8 mouse cellular contexts compared by ENCODE assay signal in genomic region chr11:31170052-31170646, GRCm38 (mm10). TPM values are rescaled to one million over a fixed set of nuclear protein-coding genes. Genes with fewer than 3 reads are reported as not detected.
DNase-seq lines count a peak whose midpoint lies in the region; ATAC-seq and TF ChIP-seq lines count a peak whose summit lies in the region.

No protein-coding gene starts in this region.

- no peaks in the 10 kb centered on the region for H3K27me3 ChIP-seq in MEL (ENCODE audit: control insufficient read depth in 1 of 2, insufficient read depth in 2 of 2, low read length in 2 of 2)
- H3K27me3 ChIP-seq in forebrain, postnatal 0 days (ENCODE audit: insufficient read depth, low read length): no peaks in the 10 kb centered on the region
- no peaks in the 10 kb centered on the region for H3K27me3 ChIP-seq in intestine, postnatal 0 days (replicated peaks; ENCODE audit: control insufficient read depth, insufficient read depth, low read length)
- no peaks in the 10 kb centered on the region for H3K27me3 ChIP-seq in midbrain, embryonic 16.5 days (ENCODE audit: control insufficient read depth, insufficient read depth, low read depth, low read length)

- H3K9ac ChIP-seq in MEL (ENCODE audit: control insufficient read depth, low read depth, low read length, poor library complexity, severe bottlenecking): no peak overlapping the region
- H3K9ac ChIP-seq in forebrain, postnatal 0 days: peak overlapping the region; percentile 43; the same call in 1 of the 2 replicates
- no peak overlapping the region for H3K9ac ChIP-seq in intestine, postnatal 0 days (ENCODE audit: low read depth, low read length)
- H3K9ac ChIP-seq in midbrain, embryonic 16.5 days (ENCODE audit: low read depth, low read length): peak overlapping the region; percentile 50; the same call in 1 of the 2 replicates

- H3K4me3 ChIP-seq in MEL (ENCODE audit: control insufficient read depth in 1 of 2, insufficient read depth in 1 of 2, low read depth in 2 of 2, low read length in 2 of 2): no peak overlapping the region
- peak overlapping the region; percentile 35 for H3K4me3 ChIP-seq in forebrain, postnatal 0 days (ENCODE audit: low read depth, low read length)
- H3K4me3 ChIP-seq in intestine, postnatal 0 days (ENCODE audit: low read depth, low read length): no peak overlapping the region
- H3K4me3 ChIP-seq in midbrain, embryonic 16.5 days (ENCODE audit: low read depth, low read length): peak overlapping the region; percentile 48

- peak overlapping the region; percentile 54 for H3K4me2 ChIP-seq in forebrain, postnatal 0 days (ENCODE audit: low read depth)
- peak overlapping the region; percentile 66 for H3K4me2 ChIP-seq in intestine, postnatal 0 days (replicated peaks; ENCODE audit: low read depth)
- peak overlapping the region; percentile 55 for H3K4me2 ChIP-seq in midbrain, embryonic 16.5 days (ENCODE audit: low read length)

- TF ChIP-seq POLR2A in MEL (IDR thresholded peaks at IDR 0.05; ENCODE audit: control insufficient read depth in 1 of 2, insufficient read depth in 1 of 2, low read depth in 1 of 2, low read length in 2 of 2, poor library complexity in 1 of 2): no peak

- TF ChIP-seq EP300 in MEL (IDR thresholded peaks at IDR 0.05; ENCODE audit: low read depth in 1 of 2, low read length in 2 of 2): peak in 1 of 2 experiments; percentile 62; a peak in 2 of 4 replicates

- WGBS in forebrain, postnatal 0 days: 12% methylated on average over 4 of the region's 4 CpGs
- WGBS in intestine, postnatal 0 days: 1% methylated on average over 4 of the region's 4 CpGs
- WGBS in midbrain, embryonic 16.5 days: 20% methylated on average over 4 of the region's 4 CpGs

- TF ChIP-seq RAD21 in MEL (IDR thresholded peaks at IDR 0.05; ENCODE audit: low read depth, low read length): no peak

- no peak overlapping the region for H3K27ac ChIP-seq in MEL (ENCODE audit: control insufficient read depth, low read depth, low read length)
- no peak overlapping the region for H3K27ac ChIP-seq in forebrain, postnatal 0 days (ENCODE audit: low read depth, low read length)
- no peak overlapping the region for H3K27ac ChIP-seq in intestine, postnatal 0 days (ENCODE audit: low read depth, low read length)
- H3K27ac ChIP-seq in midbrain, embryonic 16.5 days (ENCODE audit: low read length): peak overlapping the region; percentile 2; the same call in 1 of the 2 replicates

- no peaks in the 10 kb centered on the region for H3K9me3 ChIP-seq in MEL (replicated peaks; ENCODE audit: insufficient read depth, low read length)
- H3K9me3 ChIP-seq in forebrain, postnatal 0 days (ENCODE audit: low read length): no peaks in the 10 kb centered on the region
- no peaks in the 10 kb centered on the region for H3K9me3 ChIP-seq in intestine, postnatal 0 days (ENCODE audit: control insufficient read depth)
- no peaks in the 10 kb centered on the region for H3K9me3 ChIP-seq in midbrain, embryonic 16.5 days (replicated peaks; ENCODE audit: control insufficient read depth, low read length, poor library complexity, severe bottlenecking)

- peaks cover 0 to 2% of the 10 kb centered on the region in 2 experiments; a peak in 2 of 4 replicates for H3K4me1 ChIP-seq in MEL (ENCODE audit: control insufficient read depth in 1 of 2, insufficient read depth in 2 of 2, low read length in 2 of 2)
- H3K4me1 ChIP-seq in forebrain, postnatal 0 days (ENCODE audit: insufficient read depth): no peaks in the 10 kb centered on the region
- no peaks in the 10 kb centered on the region for H3K4me1 ChIP-seq in intestine, postnatal 0 days (replicated peaks; ENCODE audit: control insufficient read depth, insufficient read depth, low read length)
- H3K4me1 ChIP-seq in midbrain, embryonic 16.5 days (ENCODE audit: control insufficient read depth, insufficient read depth, low read length): no peaks in the 10 kb centered on the region

- H3K79me2 ChIP-seq in MEL (ENCODE audit: control insufficient read depth, insufficient read depth, low read length, poor library complexity): no peaks in the 10 kb centered on the region

- ATAC-seq in forebrain, postnatal 0 days: peak; percentile 47; the same call in 1 of the 2 replicates
- ATAC-seq in intestine, postnatal 0 days: peak; percentile 91
- ATAC-seq in midbrain, embryonic 16.5 days: peak; percentile 87

- no peaks in the 10 kb centered on the region for H3K36me3 ChIP-seq in MEL (ENCODE audit: control insufficient read depth in 1 of 2, insufficient read depth in 2 of 2, low read length in 2 of 2)
- H3K36me3 ChIP-seq in forebrain, postnatal 0 days (ENCODE audit: insufficient read depth): no peaks in the 10 kb centered on the region
- H3K36me3 ChIP-seq in intestine, postnatal 0 days (ENCODE audit: control insufficient read depth, insufficient read depth): no peaks in the 10 kb centered on the region
- H3K36me3 ChIP-seq in midbrain, embryonic 16.5 days (ENCODE audit: control insufficient read depth, insufficient read depth, low read length): no peaks in the 10 kb centered on the region

- no peak for TF ChIP-seq CTCF in MEL (IDR thresholded peaks at IDR 0.05 in 2 of 3, conservative IDR thresholded peaks at IDR 0.05 in 1 of 3; ENCODE audit: control insufficient read depth in 1 of 3, insufficient read depth in 1 of 3, low read depth in 2 of 3, low read length in 3 of 3, poor library complexity in 1 of 3, severe bottlenecking in 1 of 3)
- TF ChIP-seq CTCF in forebrain, postnatal 0 days (IDR thresholded peaks at IDR 0.05; ENCODE audit: low read depth): no peak
- no peak for TF ChIP-seq CTCF in intestine, postnatal 0 days (IDR thresholded peaks at IDR 0.05; ENCODE audit: low read depth)

- DNase-seq in MEL (ENCODE audit: low read depth, low spot score): peak; percentile 88
- DNase-seq in adrenal gland, postnatal 36 days: peak; percentile 72 to 76
- DNase-seq in forebrain, postnatal 0 days: peak; percentile 20
- no peak for DNase-seq in layer of hippocampus, postnatal 25 days (ENCODE audit: extremely low spot score in 1 of 2, low spot score in 1 of 2)
- DNase-seq in urinary bladder, postnatal 10 days (ENCODE audit: low spot score): no peak
- no peak for DNase-seq in gastrocnemius, postnatal 25 days

TF ChIP-seq in MEL, 35 proteins besides CTCF, POLR2A, EP300 and RAD21 (continues in another document):
- no peak for TF ChIP-seq ELF1 (IDR thresholded peaks at IDR 0.05; ENCODE audit: low read depth, low read length)
- no peak for TF ChIP-seq SMC3 (IDR thresholded peaks at IDR 0.05; ENCODE audit: low read depth, low read length)
- no peak for TF ChIP-seq MYB (IDR thresholded peaks at IDR 0.05; ENCODE audit: low read depth, low read length)
- TF ChIP-seq USF1 (IDR thresholded peaks at IDR 0.05; ENCODE audit: low read depth, low read length): no peak
- TF ChIP-seq HCFC1 (IDR thresholded peaks at IDR 0.05; ENCODE audit: low read depth, low read length): no peak
- no peak for TF ChIP-seq MEF2A (IDR thresholded peaks at IDR 0.05; ENCODE audit: extremely low read depth, insufficient replicate concordance, low read depth, low read length, poor library complexity, severe bottlenecking)
- no peak for TF ChIP-seq NELFE (IDR thresholded peaks at IDR 0.05; ENCODE audit: low read depth, low read length)
- no peak for TF ChIP-seq ZC3H11A (IDR thresholded peaks at IDR 0.05; ENCODE audit: low read depth, low read length)
- TF ChIP-seq POLR2AphosphoS2 (IDR thresholded peaks at IDR 0.05; ENCODE audit: low read length): no peak
- TF ChIP-seq TCF12 (IDR thresholded peaks at IDR 0.05; ENCODE audit: low read depth, low read length): peak; percentile 85
- no peak for TF ChIP-seq BHLHE40 (IDR thresholded peaks at IDR 0.05; ENCODE audit: borderline replicate concordance, low read depth, low read length)
- no peak for TF ChIP-seq UBTF (IDR thresholded peaks at IDR 0.05; ENCODE audit: borderline replicate concordance, insufficient read depth, low read depth, low read length)
- peak; percentile 31; the same call in 1 of the 2 replicates for TF ChIP-seq SIN3A (IDR thresholded peaks at IDR 0.05; ENCODE audit: low read length)
- no peak for TF ChIP-seq NRF1 (IDR thresholded peaks at IDR 0.05; ENCODE audit: insufficient read depth, low read depth, low read length, poor library complexity, severe bottlenecking)
- TF ChIP-seq MAX (IDR thresholded peaks at IDR 0.05; ENCODE audit: low read length): no peak
- no peak for TF ChIP-seq ZKSCAN1 (IDR thresholded peaks at IDR 0.05; ENCODE audit: low read depth, low read length)
- no peak for TF ChIP-seq RCOR1 (IDR thresholded peaks at IDR 0.05; ENCODE audit: low read depth, low read length)
- TF ChIP-seq MYC (IDR thresholded peaks at IDR 0.05; ENCODE audit: low read depth, low read length): no peak
- TF ChIP-seq CHD1 (IDR thresholded peaks at IDR 0.05; ENCODE audit: low read depth, low read length): no peak
- no peak for TF ChIP-seq E2F4 (IDR thresholded peaks at IDR 0.05; ENCODE audit: borderline replicate concordance, low read depth, low read length)
- TF ChIP-seq KAT2A (conservative IDR thresholded peaks at IDR 0.05; ENCODE audit: low read depth, low read length): no peak
- no peak for TF ChIP-seq JUND (IDR thresholded peaks at IDR 0.05; ENCODE audit: low read depth, low read length)
- peak; percentile 63 for TF ChIP-seq TAL1 (IDR thresholded peaks at IDR 0.05; ENCODE audit: low read length)
- no peak for TF ChIP-seq CHD2 (IDR thresholded peaks at IDR 0.05; ENCODE audit: low read length)
- TF ChIP-seq TBP (IDR thresholded peaks at IDR 0.05; ENCODE audit: low read depth, low read length): no peak
- peak; percentile 87 for TF ChIP-seq ETS1 (IDR thresholded peaks at IDR 0.05; ENCODE audit: low read depth, low read length)
- TF ChIP-seq POLR2AphosphoS5 (IDR thresholded peaks at IDR 0.05; ENCODE audit: borderline replicate concordance, low read depth, low read length): no peak
- TF ChIP-seq ZMIZ1 (IDR thresholded peaks at IDR 0.05; ENCODE audit: low read depth, low read length): no peak
- TF ChIP-seq GATA1 (IDR thresholded peaks at IDR 0.05; ENCODE audit: low read depth, low read length): peak; percentile 56
- no peak for TF ChIP-seq MAFK (IDR thresholded peaks at IDR 0.05; ENCODE audit: borderline replicate concordance, low read depth, low read length)

RNA-seq across cellular contexts. Expression of gene Gm17332, which starts 12.1 kb away (rescaled TPM):
- total RNA-seq in MEL (2012; rRNA removed): not detected in 2 replicates
- polyA plus RNA-seq in MEL (2012; ENCODE audit: insufficient read depth in 1 of 2, insufficient read length in 2 of 2, low read depth in 1 of 2, low replicate concordance in 2 of 2, missing spikeins in 1 of 2): not detected
- total RNA-seq in adrenal gland, postnatal 36 days (2021): not detected
- not detected in 2 replicates for total RNA-seq in forebrain, postnatal 0 days (2014; rRNA removed)
- polyA plus RNA-seq in forebrain, postnatal 0 days (2015; fragmentation: Nextera tagmentation; extraction: Ambion mirVana): not detected in 2 replicates
- polyA plus RNA-seq in intestine, postnatal 0 days (2015; fragmentation: Nextera tagmentation; extraction: Ambion mirVana): not detected in 2 replicates
- polyA plus RNA-seq in midbrain, embryonic 16.5 days (2015; fragmentation: Nextera tagmentation; extraction: Ambion mirVana): not detected in 2 replicates
- total RNA-seq in layer of hippocampus, postnatal 25 days (2021): not detected
- not detected for total RNA-seq in gastrocnemius, postnatal 25 days (2021)

Comparison
In these comparisons a context has a peak if more than half of its experiments do, and no peak if none do; other contexts are left out.
1. DNase-seq: peak in MEL (single experiment), adrenal gland, postnatal 36 days (2 of 2) and forebrain, postnatal 0 days (single experiment); none in layer of hippocampus, postnatal 25 days (0 of 2), urinary bladder, postnatal 10 days (single experiment) and gastrocnemius, postnatal 25 days (single experiment).
2. H3K4me3 ChIP-seq: peak in forebrain, postnatal 0 days (single experiment) and midbrain, embryonic 16.5 days (single experiment); none in MEL (0 of 2) and intestine, postnatal 0 days (single experiment).
3. H3K9ac ChIP-seq: peak in forebrain, postnatal 0 days (single experiment) and midbrain, embryonic 16.5 days (single experiment); none in MEL (single experiment) and intestine, postnatal 0 days (single experiment).
4. Peak in every context shown above with its lines, with median percentiles within 50 percentile points of each other: ATAC-seq and H3K4me2 ChIP-seq.